Mouse (Mus musculus) left cerebral cortex, postnatal 4 days (tissue): ENCODE data around the gene Riok2. TPM values are rescaled to one million over a fixed set of nuclear protein-coding genes. Genes with fewer than 3 reads are reported as not detected.

ENCODE experiments used
- total RNA-seq, 2 experiments: library from RNA; stranded (reverse); gene quantifications; 2 replicates each; pipeline ENCODE4 v1.2.3; 2021

The Riok2 gene
- total RNA-seq, 2 experiments from 2014 or later = 20.1 to 20.9 TPM

Other genes starting within 250 kb of the Riok2 start
- 10 to 100 TPM; 37.9 to 38.2 TPM for gene Lix1, start 28.4 kb downstream of the Riok2 start, total RNA-seq